Mouse (Mus musculus) E14TG2a.4 (cell line): ENCODE results near the gene Cryge.

Experiments used
- CTCF ChIP-seq: conservative IDR thresholded peaks from 2 replicates; pipeline ENCODE4 v1.5.1; 2014; ENCODE audit warnings: low read length
- NANOG ChIP-seq: IDR thresholded peaks from 2 replicates; pipeline ENCODE4 v1.6.1; 2014; ENCODE audit warnings: borderline replicate concordance, low read length, mixed read lengths
- POU5F1 ChIP-seq: IDR thresholded peaks from 2 replicates; pipeline ENCODE4 v1.6.1; 2014; ENCODE audit warnings: low read length, borderline replicate concordance

DNA sequence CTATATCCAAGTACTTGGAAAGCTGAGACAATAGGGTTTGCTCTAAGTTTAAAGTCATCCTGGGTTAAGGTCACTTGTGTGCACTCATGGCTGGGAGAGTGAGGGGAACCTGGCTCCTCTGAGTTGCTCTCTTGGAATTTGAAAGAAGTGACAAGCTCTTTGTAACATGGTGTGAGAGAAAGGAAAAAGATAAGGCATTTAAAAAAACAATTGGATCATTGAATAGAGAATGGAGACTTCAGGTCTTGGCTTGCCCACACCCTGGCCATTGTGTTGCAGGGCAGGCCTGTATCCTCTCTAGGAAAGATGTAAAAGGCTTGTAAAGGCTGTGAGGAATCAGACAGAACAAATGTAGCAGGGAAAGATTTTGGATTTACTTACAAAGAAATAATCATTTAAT, 16.9 kb upstream of the Cryge start:
- TF ChIP-seq CTCF, result no peak
- peak; percentile 59 for TF ChIP-seq NANOG
- no peak for TF ChIP-seq POU5F1
